Mouse (Mus musculus) kidney, embryonic 15.5 days (tissue): ENCODE results near the gene Rab3d. TPM values are rescaled to one million over a fixed set of nuclear protein-coding genes. Genes with fewer than 3 reads are reported as not detected.
A peak's percentile ranks its signal among the peaks of the same experiment; 100 is the strongest.

Source experiments
- ATAC-seq: fragments of 200-750 bp; cut with Nextera tagmentation; replicated peaks from 2 replicates; pipeline ENCODE4 v1.8.0; 2017; ENCODE audit warnings: moderate TSS enrichment; ENCODE audit not compliant: low FRiP score
- H3K27ac ChIP-seq: fragments of 300-500 bp; sonication (generic); 2 replicates; pipeline ENCODE4 v1.5.1; 2015; ENCODE audit warnings: mild to moderate bottlenecking, inconsistent platforms
- H3K27me3 ChIP-seq: fragments of 300-500 bp; sonication (generic); 2 replicates; pipeline ENCODE4 v1.6.1; 2015; ENCODE audit warnings: inconsistent platforms
- H3K36me3 ChIP-seq: fragments of 300-500 bp; sonication (generic); 2 replicates; pipeline ENCODE4 v1.6.1; 2015; ENCODE audit warnings: inconsistent platforms
- H3K4me1 ChIP-seq: fragments of 300-500 bp; sonication (generic); 2 replicates; pipeline ENCODE4 v1.6.1; 2015; ENCODE audit warnings: inconsistent platforms
- H3K4me2 ChIP-seq: fragments of 300-500 bp; sonication (generic); 2 replicates; pipeline ENCODE4 v1.6.1; 2015; ENCODE audit warnings: moderate library complexity, mild to moderate bottlenecking, inconsistent platforms
- H3K4me3 ChIP-seq: fragments of 300-500 bp; sonication (generic); replicated peaks from 2 replicates; pipeline ENCODE4 v1.5.1; 2015; ENCODE audit warnings: mild to moderate bottlenecking, inconsistent platforms
- H3K9ac ChIP-seq: fragments of 300-500 bp; sonication (generic); 2 replicates; pipeline ENCODE4 v1.6.1; 2015; ENCODE audit warnings: mild to moderate bottlenecking, inconsistent platforms
- H3K9me3 ChIP-seq: fragments of 300-500 bp; sonication (generic); replicated peaks from 2 replicates; pipeline ENCODE4 v1.6.1; 2016; ENCODE audit warnings: inconsistent platforms
- WGBS: fragments of 180-500 bp; shearing (Covaris S2); methylation state at CpG from one replicate; pipeline ENCODE4 v1.1.7; 2015; ENCODE audit warnings: mixed read lengths; 5-methylcytosine and 5-hydroxymethylcytosine counted together
- polyA plus RNA-seq: library from polyadenylated mRNA; unstranded; fragments of >200 nt; fragmentation: Nextera tagmentation; extraction: Ambion mirVana; gene quantifications from 2 replicates; pipeline ENCODE4 v1.2.1, GENCODE M21; 2015

Rab3d gene
- polyA plus RNA-seq, 1 experiment from 2014 or later, result 11.3 TPM

DNA sequence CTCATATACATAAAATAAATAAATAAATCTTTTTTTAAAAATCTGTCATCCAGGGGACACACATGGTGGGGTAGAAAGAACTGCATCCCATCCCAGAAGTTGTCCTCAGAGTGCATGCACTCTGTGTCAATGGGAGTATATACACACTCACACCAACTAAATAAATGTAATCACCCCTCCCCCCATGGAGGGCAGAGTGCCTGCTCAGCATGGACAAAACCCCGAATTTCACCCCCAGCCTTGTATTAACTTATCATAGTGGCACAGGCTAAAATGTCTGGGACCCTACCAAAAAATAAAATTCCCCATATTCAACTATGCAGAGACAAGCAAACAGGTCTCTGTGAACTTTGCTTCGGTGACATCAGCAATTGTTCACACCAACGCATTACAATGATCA lies 36.6 kb upstream of the Rab3d start:
- H3K4me2 ChIP-seq, result peak overlapping the region; percentile 77; the same call in 1 of the 2 replicates
- 78% methylated on average over 3 of the region's 3 CpGs for WGBS

DNA sequence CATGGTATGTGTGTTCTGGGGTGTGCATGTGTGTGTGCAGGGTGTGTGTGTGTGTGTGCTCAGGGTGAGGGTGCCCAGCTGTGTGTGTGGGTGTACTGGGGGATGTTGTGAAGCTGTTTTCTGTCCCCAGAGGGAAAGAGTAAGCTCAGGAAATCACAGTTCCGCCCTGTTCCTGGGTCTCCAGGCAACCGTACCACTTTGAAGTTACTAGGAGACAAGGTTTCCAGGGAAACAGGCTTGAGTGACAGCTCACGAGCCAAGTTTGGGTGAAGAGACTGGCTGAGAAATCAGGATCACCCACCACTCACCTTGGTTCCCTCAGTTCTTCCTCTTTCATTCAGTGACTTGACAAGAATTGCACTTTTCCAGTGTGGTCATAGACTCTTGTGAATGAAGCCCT lies 35.6 kb upstream of the Rab3d start:
- no peak for ATAC-seq
- no peak overlapping the region for H3K27ac ChIP-seq
- peaks cover 7% of the 10 kb centered on the region for H3K4me1 ChIP-seq
- H3K36me3 ChIP-seq, result peaks cover 11% of the 10 kb centered on the region; the same call in 1 of the 2 replicates
- H3K9me3 ChIP-seq, result 0 out of 2 replicates have a peak, but pooled peaks cover 4% of the 10 kb centered on the region
- WGBS, result 22% methylated on average over 3 of the region's 3 CpGs
- no peak overlapping the region for H3K4me2 ChIP-seq
- H3K9ac ChIP-seq, result no peak overlapping the region
- no peak overlapping the region for H3K4me3 ChIP-seq
- H3K27me3 ChIP-seq, result 0 out of 2 replicates have a peak, but pooled peaks cover under 1% of the 10 kb centered on the region

More for the DNA sequence above, 36.6 kb upstream of the Rab3d start:
- Histone ChIP-seq H3K4me1 (peaks cover 12% of the 10 kb centered on the region), H3K9ac (no peak overlapping the region), H3K27ac (no peak overlapping the region), H3K9me3 (0 out of 2 replicates have a peak, but pooled peaks cover 4% of the 10 kb centered on the region), H3K36me3 (peaks cover 12% of the 10 kb centered on the region), H3K4me3 (no peak overlapping the region), H3K27me3 (no peaks in the 10 kb centered on the region)
- ATAC-seq, result no peak

DNA sequence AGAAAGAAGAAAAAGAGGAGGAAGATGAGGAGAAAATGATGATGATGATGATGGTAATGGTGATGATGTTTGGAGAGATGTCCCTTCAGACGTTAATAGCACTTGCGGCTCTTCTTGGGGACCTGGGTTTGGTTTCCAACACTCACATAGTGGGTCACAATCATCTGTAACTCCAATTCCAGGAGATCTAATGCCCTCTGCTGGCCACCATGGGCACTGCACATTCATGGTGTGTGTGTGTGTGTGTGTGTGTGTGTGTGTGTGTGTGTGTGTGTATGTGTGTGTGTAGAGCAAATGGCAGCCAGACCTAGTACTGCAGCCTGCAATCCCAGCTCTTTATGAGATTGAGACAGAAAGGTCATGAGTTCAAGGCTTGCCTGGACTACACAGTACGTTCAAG lies 34.0 kb upstream of the Rab3d start:
- no peaks in the 10 kb centered on the region for H3K36me3 ChIP-seq
- 0 out of 2 replicates have a peak, but pooled peaks cover 4% of the 10 kb centered on the region for H3K9me3 ChIP-seq
- peaks cover 16% of the 10 kb centered on the region for H3K27me3 ChIP-seq
- no peak overlapping the region for H3K4me3 ChIP-seq
- no peak overlapping the region for H3K27ac ChIP-seq
- 76% methylated on average over 3 of the region's 3 CpGs for WGBS
- H3K9ac ChIP-seq, result no peak overlapping the region
- no peak for ATAC-seq
- peaks cover 16% of the 10 kb centered on the region for H3K4me1 ChIP-seq
- no peak overlapping the region for H3K4me2 ChIP-seq

DNA sequence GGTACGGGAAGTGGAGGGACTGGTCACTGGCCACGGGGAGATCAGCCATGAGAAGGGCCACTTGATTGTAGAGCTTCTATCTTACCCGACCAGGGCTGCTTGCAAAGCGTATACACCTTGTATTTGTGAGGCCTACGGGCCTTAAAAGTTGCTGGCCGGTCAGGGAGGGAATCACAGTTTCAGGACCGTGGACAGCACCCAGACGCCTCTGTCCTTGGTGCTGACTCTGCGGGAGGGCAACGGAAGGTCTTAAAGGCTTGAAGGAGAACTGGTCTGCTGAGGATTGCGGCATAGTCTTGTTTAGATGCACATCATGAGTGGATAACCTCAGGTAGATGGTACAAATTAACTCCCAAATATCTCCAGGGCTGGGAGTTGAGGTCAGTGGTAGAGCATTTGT lies 32.3 kb upstream of the Rab3d start:
- no peak overlapping the region for H3K4me2 ChIP-seq
- H3K9ac ChIP-seq, result no peak overlapping the region
- H3K27ac ChIP-seq, result no peak overlapping the region
- H3K4me1 ChIP-seq, result peaks cover 10% of the 10 kb centered on the region
- H3K9me3 ChIP-seq, result 0 out of 2 replicates have a peak, but pooled peaks cover 4% of the 10 kb centered on the region
- H3K4me3 ChIP-seq, result no peak overlapping the region
- peaks cover 18% of the 10 kb centered on the region for H3K27me3 ChIP-seq
- H3K36me3 ChIP-seq, result no peaks in the 10 kb centered on the region
- no peak for ATAC-seq
- WGBS, result 16% methylated on average over 11 of the region's 11 CpGs

DNA sequence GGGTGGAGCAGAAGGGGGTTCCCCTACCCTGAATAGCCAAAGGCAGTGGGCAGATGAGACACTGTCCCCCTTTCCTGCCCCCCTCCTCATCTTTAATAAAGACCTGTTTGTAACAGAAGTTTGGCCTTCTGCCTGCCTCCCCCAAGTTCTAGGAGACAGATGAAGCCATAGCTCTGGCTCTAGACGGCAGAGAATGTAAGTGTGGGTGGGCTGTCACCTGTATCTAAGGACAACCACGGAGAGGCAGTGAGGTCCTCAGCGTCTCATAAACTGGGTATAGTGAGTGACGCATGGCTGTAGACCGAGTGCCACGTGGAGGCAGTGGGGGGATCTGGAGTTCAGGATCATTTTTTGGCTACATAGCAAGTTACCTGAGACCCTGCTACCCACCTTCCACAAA lies 30.8 kb upstream of the Rab3d start:
- Histone ChIP-seq H3K9ac (no peak overlapping the region), H3K4me3 (no peak overlapping the region), H3K4me2 (no peak overlapping the region), H3K36me3 (no peaks in the 10 kb centered on the region), H3K9me3 (0 out of 2 replicates have a peak, but pooled peaks cover 4% of the 10 kb centered on the region), H3K4me1 (peaks cover 18% of the 10 kb centered on the region), H3K27ac (no peak overlapping the region), H3K27me3 (peaks cover 18% of the 10 kb centered on the region)
- no peak for ATAC-seq
- WGBS, result 71% methylated on average over 6 of the region's 6 CpGs

DNA sequence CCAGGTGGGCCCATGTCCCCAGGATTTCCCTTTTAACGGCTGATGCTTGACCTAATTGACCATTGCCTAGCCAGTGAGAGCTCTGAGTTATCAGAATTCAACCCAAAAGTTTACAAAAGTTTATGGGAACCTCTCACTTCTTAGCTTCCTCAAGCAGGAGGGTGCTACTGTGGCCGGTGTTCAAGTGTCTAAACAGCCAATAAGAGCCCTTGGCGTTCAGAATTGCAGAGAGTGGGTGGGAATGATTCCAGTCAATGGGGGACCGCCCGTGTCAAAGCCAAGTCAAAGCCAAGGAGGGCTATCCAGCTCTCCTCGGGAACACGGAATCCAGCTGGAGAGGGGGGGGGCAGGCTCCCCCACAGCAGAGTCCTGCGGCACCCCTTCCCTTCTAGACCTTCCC lies 30.2 kb upstream of the Rab3d start:
- 53% methylated on average over 8 of the region's 8 CpGs for WGBS
- Histone ChIP-seq H3K4me1 (peaks cover 19% of the 10 kb centered on the region), H3K9ac (no peak overlapping the region), H3K27ac (no peak overlapping the region), H3K4me2 (no peak overlapping the region), H3K4me3 (no peak overlapping the region), H3K9me3 (0 out of 2 replicates have a peak, but pooled peaks cover 4% of the 10 kb centered on the region), H3K36me3 (no peaks in the 10 kb centered on the region), H3K27me3 (peaks cover 18% of the 10 kb centered on the region)
- ATAC-seq, result no peak

DNA sequence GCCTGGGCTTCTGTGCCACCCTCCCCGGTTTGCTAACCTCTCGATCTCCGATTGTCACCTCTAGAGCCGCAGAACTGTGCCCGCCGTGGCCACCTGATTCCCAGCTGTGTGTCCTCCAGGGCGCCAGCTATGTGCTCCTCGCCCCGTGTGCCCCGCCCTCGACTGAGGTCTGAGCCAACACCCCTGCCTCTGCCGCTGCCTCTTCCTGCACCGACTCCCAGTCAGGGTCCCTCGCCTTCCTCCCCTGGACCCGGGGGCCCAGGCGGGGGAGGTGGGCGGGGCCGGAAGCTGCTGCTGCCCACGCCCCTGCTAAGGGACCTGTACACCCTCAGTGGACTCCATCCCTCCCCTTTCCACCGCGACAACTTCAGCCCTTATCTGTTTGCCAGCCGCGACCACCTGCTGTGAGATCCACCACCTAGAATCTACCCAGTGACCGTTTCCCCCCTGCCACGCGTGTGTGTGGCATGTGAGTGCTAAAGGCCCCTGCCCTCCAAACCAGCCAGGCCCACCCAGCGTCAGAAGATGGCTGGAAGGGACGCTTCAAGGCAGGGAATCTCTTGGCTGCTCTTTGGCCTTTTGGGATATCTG lies 29.6 kb upstream of the Rab3d start:
- Histone ChIP-seq H3K4me3 (no peak overlapping the region), H3K27ac (no peak overlapping the region), H3K4me2 (peak overlapping the region; percentile 46), H3K9me3 (0 out of 2 replicates have a peak, but pooled peaks cover 4% of the 10 kb centered on the region), H3K9ac (no peak overlapping the region), H3K27me3 (peaks cover 18% of the 10 kb centered on the region), H3K4me1 (peaks cover 19% of the 10 kb centered on the region), H3K36me3 (no peaks in the 10 kb centered on the region)
- WGBS, result 7% methylated on average over 28 of the region's 28 CpGs
- no peak; the same call in 1 of the 2 replicates for ATAC-seq

DNA sequence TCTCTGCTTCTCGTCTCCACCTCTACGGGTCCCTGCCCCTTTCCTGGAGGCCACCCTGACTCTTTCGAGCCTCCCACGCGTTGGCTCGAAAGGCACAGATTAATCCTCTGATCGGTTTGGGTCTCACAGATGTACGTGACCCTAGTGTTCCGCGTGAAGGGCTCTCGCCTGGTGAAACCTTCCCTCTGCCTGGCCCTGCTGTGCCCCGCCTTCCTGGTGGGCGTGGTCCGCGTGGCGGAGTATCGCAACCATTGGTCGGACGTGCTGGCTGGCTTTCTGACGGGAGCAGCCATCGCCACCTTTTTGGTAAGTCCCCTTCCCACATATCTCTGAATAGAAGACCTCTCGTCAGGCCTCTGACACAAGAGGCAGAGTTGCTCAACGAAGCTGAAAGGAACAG lies 26.3 kb upstream of the Rab3d start:
- no peaks in the 10 kb centered on the region for H3K36me3 ChIP-seq
- no peak for ATAC-seq
- no peak overlapping the region for H3K4me3 ChIP-seq
- 13% methylated on average over 23 of the region's 23 CpGs for WGBS
- H3K4me1 ChIP-seq, result peaks cover 19% of the 10 kb centered on the region
- H3K27ac ChIP-seq, result no peak overlapping the region
- peaks cover 18% of the 10 kb centered on the region for H3K27me3 ChIP-seq
- H3K4me2 ChIP-seq, result peak overlapping the region; percentile 32
- no peak overlapping the region for H3K9ac ChIP-seq
- H3K9me3 ChIP-seq, result no peaks in the 10 kb centered on the region

DNA sequence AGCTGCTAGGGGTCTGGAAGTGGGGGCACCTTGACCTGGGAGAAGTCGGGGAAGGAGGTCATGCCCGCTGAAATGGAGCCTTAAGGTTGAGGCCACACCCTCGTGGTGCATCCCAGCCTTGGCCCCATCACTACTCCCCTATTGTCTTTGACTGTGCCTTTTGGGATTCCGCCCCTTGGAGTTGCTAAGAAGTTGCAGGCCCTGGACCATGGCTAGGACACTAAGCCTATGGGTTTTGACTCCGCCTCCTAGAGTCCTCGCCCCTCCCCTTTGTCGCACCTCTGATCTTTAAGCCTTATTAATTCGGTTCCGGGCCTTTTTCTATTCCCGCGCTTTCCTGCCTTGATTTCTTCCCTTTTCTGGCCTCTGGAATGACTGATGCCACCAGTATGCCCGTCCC lies 25.6 kb upstream of the Rab3d start:
- no peak overlapping the region; the same call in 1 of the 2 replicates for H3K4me2 ChIP-seq
- ATAC-seq, result no peak
- no peaks in the 10 kb centered on the region for H3K9me3 ChIP-seq
- peaks cover 18% of the 10 kb centered on the region for H3K27me3 ChIP-seq
- no peaks in the 10 kb centered on the region for H3K36me3 ChIP-seq
- no peak overlapping the region for H3K9ac ChIP-seq
- H3K4me3 ChIP-seq, result no peak overlapping the region
- H3K27ac ChIP-seq, result no peak overlapping the region
- peaks cover 19% of the 10 kb centered on the region for H3K4me1 ChIP-seq
- 55% methylated on average over 12 of the region's 12 CpGs for WGBS

DNA sequence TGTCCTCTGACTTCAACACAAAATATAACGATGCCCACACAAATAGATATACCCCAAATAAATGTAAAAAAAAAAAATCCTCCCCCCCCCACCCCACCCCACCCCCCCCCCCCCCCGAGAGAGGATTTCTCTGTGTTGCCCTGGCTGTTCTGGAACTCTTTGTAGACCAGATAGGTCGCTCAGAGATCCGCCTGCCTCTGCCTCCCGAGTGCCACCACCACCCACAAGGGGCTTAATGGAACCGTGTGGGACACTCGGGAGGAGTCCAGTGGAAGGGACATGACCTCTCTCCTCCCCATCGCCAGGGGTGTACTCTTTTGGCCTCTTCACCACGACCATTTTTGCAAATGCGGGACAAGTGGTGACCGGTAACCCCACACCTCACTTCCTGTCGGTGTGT lies 25.1 kb upstream of the Rab3d start:
- Histone ChIP-seq H3K4me3 (no peak overlapping the region), H3K4me2 (no peak overlapping the region), H3K27me3 (peaks cover 12% of the 10 kb centered on the region), H3K9me3 (no peaks in the 10 kb centered on the region), H3K9ac (no peak overlapping the region), H3K27ac (no peak overlapping the region), H3K4me1 (peaks cover 19% of the 10 kb centered on the region), H3K36me3 (no peaks in the 10 kb centered on the region)
- WGBS, result 73% methylated on average over 12 of the region's 12 CpGs
- no peak for ATAC-seq

DNA sequence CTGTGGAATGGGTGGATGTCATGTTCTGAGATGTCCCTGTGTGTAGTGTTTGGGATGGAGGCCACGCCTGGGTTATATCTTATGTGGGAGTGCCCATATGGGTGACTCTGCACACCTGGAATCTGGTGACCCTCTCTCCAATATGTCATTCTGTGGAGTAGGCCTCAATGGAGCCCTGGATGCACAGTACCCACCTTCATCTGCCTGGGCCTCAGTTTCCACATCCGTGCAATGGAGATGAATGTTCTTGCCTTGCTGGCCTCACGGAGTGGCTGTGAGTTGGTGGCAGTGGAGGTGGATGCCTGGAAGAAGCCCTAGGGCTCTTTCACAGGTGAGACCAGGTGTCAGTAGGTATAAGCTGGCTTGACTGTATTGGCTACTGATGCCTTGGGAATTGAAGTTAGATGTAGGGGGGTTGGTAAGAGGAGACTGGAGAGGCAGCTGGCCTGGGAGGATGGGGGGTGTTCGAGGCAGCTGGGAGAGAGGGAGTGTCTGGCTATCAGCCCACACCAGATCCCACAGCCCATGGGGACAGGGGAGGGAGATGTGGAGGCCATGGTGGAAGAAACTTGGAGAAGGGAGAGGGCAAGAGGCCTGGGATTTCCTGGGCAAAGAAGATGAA lies 20.4 kb upstream of the Rab3d start:
- Histone ChIP-seq H3K27ac (no peak overlapping the region), H3K9ac (no peak overlapping the region), H3K27me3 (no peaks in the 10 kb centered on the region), H3K4me1 (peaks cover 17% of the 10 kb centered on the region), H3K36me3 (no peaks in the 10 kb centered on the region), H3K4me2 (no peak overlapping the region), H3K9me3 (no peaks in the 10 kb centered on the region), H3K4me3 (no peak overlapping the region)
- 85% methylated on average over 4 of the region's 4 CpGs for WGBS
- no peak for ATAC-seq

DNA sequence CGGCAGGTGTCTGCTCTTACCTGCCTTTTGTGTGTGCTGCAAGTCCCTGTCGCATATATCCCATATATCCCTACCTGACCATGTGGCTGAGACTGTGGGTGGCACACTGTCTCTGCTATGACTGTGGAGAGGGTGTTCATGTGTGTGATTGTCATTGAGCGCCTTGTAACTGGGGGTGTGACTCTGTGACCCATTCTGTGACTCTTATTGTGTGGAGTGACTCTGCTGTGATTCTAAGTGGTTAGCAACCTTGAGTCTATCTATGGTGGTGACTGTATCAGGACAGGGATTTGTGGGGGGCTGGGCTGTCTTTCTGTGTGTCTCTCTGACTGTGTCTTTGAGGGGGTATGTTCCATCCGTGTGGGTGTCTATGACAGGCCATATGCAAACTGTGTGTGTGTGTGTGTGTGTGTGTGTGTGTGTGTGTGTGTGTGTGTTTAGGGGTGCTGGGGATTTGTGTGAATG lies 19.8 kb upstream of the Rab3d start:
- H3K4me3 ChIP-seq, result peak overlapping the region; percentile 64

More for the DNA sequence above, 19.8 kb upstream of the Rab3d start:
- Histone ChIP-seq H3K4me1 (peaks cover 22% of the 10 kb centered on the region), H3K36me3 (no peaks in the 10 kb centered on the region), H3K27ac (no peak overlapping the region), H3K27me3 (no peaks in the 10 kb centered on the region), H3K4me2 (peak overlapping the region; percentile 92), H3K9ac (no peak overlapping the region), H3K9me3 (no peaks in the 10 kb centered on the region)
- WGBS, result 79% methylated on average over 4 of the region's 4 CpGs
- ATAC-seq, result no peak
